Mouse (Mus musculus): ENCODE data around the gene Igfn1.

The Igfn1 gene

GRCm38 (mm10) chr1:136007211-136008158 lies 1.3 kb upstream of the Igfn1 start, which contains the start of gene Tmem9:
TSS of gene Tmem9 (plus strand) at chr1:136008150.
- DNase-seq = peak; percentile 23 to 45

DNA sequence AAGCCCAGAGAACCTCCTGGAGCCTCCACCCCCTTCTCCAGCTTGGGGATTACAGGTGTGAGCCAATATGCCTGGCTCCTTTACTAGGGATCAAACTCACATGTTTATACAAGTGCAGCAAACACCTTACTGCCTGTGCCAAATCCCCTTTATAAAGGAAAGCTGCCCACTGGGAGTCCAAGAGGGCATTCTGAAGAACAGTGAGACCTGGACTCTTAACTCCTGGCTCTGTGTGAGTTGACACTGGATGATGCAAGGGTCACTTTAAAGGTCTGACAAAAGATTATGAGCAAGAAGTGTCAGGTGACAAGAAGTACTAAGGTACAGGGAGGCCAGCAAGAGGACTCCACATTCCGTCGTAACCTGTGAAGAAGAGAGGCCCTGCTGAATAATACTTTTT lies 4.7 kb downstream of the Igfn1 start:
- no peak for DNase-seq

GRCm38 (mm10) chr1:135999720-136000287 lies 6.3 kb downstream of the Igfn1 start:
- DNase-seq = no peak

- no peak for DNase-seq
These were observed 8.6 kb downstream of the Igfn1 start for GRCm38 (mm10) chr1:135997537-135997936.

DNA sequence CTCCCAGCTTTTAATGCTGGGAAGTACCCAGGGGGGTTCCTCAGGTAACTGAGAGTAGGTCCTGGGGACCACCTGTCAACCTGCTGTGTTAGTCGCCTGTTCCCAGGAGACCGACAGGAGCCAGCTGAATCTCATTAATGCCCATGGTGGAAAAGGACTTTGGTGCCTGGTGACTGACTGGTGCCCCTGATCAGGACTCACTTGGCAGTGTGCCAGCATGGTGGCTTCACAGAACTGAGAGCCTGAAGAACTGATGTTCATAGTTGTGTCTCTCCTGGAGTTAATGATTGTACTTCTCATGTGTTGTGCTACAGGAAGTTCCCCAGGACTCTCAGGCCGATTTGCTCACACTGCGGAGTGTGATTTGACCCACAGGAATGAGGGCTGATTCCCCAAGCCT lies 12.7 kb downstream of the Igfn1 start:
- no peak for DNase-seq

GRCm38 (mm10) chr1:135989876-135990275 lies 16.3 kb downstream of the Igfn1 start:
- no peak for DNase-seq

DNA sequence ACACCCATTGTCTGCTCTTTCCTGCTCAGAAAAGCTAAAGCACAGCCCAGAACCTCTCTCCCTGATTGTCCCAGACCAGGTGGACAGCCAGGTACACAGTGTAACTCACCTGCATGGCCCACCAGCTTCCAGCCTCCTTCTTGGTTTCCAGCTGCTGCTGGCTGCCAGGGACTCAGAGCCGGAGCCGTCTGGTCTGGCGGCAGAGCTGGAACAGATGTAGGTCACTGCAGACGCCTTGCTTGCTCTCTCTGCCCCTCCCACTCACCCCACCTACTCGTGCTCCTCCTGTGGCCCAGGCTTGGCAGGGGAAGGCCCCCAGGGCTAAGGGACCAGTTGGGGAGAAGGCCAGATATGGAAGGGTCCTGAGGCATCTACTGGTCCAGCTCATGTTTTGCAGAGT lies 22.0 kb downstream of the Igfn1 start:
- DNase-seq = no peak

DNA sequence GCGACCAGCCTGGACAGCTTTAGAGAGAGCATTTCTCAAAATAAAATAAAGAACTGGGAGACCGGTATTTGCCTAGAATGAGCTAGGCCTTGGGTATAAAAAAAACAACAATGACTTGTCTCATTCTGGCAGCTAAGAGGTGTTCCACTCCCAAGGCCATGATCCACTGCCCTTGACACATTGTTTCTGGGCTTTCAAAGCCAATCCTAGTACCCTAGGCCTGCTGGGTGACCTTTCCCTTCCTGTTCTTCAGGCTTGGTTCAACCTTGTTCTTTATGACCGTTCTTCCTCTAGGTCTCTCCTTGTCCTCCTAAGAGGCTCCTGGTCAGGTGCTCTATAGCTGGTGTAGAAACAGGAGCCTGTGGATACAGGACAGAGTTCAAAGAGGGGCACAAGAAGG lies 33.6 kb downstream of the Igfn1 start:
- DNase-seq = no peak

GRCm38 (mm10) chr1:135970486-135970885 lies 35.7 kb downstream of the Igfn1 start:
- DNase-seq = no peak

- no peak for DNase-seq
These were observed 38.4 kb downstream of the Igfn1 start for GRCm38 (mm10) chr1:135967739-135968138.

GRCm38 (mm10) chr1:135964561-135964960 lies 41.6 kb downstream of the Igfn1 start:
- no peak for DNase-seq

- peak in 1 of 2 experiments; percentile 10 for DNase-seq
These were observed 43.0 kb downstream of the Igfn1 start for GRCm38 (mm10) chr1:135963177-135963576.

GRCm38 (mm10) chr1:135958483-135958882 lies 47.7 kb downstream of the Igfn1 start:
- DNase-seq = no peak

DNA sequence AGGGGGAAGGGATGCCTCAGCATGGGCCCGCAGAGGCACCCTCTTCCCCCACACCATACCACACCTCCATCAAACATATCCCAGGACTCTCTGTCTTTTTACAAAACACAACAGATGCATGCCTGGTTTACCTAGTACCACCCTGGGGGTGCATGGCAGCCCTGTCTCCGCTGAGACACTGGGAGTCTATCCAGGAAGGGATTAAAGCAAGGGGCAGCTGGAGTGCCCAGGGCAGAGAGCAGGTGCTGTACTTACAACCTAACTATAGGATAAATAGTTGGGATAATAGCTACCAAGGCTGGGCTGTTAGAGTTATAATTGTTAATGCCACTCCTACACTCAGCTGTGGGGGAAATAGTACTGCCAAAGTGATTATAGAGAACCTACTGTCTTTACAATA lies 57.3 kb downstream of the Igfn1 start:
- DNase-seq = no peak

DNA sequence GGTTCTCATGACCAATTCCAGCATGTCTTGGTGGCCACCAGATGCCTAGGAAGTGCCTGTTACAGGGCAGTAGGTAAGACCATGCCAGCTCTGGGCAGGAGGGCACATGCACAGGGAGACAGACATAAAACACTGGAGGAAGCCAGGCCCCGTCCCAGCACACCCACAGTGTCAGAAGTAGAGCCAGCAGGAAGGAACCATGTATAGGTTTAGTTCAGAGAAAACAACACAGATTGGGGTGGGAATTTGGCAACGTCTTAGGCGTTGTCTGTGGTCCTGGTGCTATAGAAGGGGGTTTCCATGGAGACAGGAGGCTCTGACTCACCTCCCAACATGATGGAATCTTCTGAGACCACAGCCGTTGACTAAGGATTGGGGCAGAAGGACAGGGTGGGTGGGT lies 59.9 kb downstream of the Igfn1 start:
- DNase-seq = no peak

GRCm38 (mm10) chr1:135945711-135946110 lies 60.4 kb downstream of the Igfn1 start:
- DNase-seq = peak; percentile 22 to 44

GRCm38 (mm10) chr1:135944526-135945259 lies 61.4 kb downstream of the Igfn1 start:
- peak; percentile 38 to 46 for DNase-seq

DNA sequence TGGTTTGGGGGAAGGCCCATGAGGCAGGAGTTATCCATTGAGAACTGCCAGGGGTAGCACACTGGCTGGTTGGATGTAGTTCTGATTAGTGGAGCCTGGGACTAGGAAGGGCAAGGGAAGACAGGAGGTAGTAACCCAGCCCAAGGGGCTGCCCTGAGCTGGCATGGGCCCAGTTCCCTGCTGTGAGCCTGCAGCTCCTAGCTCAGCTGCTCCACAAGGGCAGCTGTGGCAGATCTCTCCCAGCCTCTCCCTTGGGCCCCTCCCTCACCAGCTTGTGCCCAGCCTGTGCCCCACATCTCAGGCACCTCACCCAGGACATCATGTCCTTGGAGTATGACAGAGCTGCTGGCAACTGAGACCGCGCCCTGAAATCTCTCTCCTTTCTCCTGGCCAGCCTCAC lies 62.4 kb downstream of the Igfn1 start:
- no peak for DNase-seq

GRCm38 (mm10) chr1:135942116-135942515 lies 64.0 kb downstream of the Igfn1 start:
- DNase-seq = no peak

DNA sequence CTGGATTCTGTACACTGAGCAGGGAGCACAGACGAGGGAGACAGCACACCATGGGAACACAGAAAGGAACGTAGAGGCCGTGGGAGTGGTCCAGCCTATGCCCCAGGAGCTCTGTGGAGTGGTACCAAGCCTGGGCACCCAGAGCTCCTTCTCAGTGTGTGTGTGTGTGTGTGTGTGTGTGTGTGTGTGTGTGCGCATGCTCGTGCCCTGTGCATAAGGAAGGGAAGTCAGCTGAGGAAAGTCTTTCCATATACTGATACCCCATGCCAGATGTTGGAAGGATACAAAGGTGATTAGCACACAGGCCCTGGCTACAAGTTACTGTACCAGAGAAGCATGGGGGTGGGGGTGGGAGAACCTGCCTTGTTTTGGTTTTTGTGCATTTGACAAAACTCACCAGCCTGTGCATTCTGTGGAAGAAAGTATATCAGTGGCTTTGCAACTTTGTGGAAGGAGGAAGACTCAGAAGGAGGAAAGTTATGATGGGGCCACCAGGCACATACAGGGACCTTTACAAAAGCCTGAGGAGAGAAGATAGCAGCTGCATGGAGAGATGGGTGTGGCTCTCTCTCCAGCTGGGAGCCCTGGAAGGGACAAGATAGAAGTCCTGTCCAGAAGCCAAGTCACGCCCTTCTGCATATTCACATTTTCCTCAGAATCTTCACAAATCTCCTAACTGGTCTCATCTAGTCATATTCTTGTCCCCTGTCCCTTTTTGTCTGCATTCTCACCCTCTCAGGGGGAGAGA lies 64.7 kb downstream of the Igfn1 start:
- no peak for DNase-seq

GRCm38 (mm10) chr1:135936091-135936490 lies 70.1 kb downstream of the Igfn1 start:
- no peak for DNase-seq

- no peak for DNase-seq
These were observed 72.3 kb downstream of the Igfn1 start for GRCm38 (mm10) chr1:135933704-135934293.

Data from thymus, postnatal 36 days (tissue).